Mouse (Mus musculus) heart, adult 18-20 months (tissue): ENCODE results near the gene Bcor. TPM values are rescaled to one million over a fixed set of nuclear protein-coding genes. Genes with fewer than 3 reads are reported as not detected.

Source experiments
- DNase-seq, 2 experiments: peaks; one replicate each; pipeline ENCODE4 v3.0.0; 2021 to 2022; ENCODE audit warnings: mixed read lengths in 1 of 2
- total RNA-seq, 2 experiments: library from RNA; stranded (reverse); gene quantifications; 2 replicates each; pipeline ENCODE4 v1.2.3; 2021

Bcor gene
- total RNA-seq, 2 experiments from 2014 or later: 16.7 to 20.5 TPM

DNA sequence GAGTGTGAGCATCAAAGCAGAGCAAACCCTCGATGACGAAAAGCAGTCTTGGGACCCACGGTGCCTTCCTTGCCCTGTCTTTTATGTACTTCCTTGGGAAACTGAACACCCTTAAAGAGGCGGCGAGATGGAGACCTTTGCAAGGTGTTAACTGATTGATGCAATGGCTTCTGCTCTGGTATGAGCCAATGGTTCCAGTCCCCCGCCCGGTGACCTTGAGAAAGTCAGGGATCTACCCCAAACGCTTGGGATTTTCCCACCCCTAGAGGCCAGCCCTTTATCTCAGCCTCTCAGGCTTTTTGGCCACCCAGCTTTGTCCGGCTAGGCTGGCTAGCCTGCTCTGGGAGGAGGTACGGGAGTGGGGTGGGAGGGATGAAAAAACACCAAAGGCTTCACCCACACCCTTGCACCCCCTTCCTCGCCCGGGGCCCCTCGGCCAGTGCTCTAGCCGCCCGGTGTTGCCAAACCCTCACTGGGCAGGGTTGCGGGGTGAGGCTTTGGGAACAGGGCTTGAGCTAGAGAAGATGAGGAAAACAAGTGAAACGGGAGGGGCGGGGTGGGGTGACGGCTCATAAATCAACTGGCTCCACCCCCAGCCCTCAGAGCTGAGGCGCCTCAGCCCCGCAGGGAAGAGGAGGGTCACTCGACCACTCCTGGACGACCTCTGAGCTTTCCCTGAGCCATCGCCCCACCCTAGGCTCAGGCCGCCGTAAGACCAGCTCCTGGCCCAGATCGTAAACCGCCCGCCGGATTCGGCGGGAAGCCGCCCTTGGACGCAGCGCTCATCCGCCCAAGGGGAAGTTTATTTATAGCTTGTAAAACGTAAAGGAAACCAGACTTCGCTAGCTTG, 154.7 kb downstream of the Bcor start:
- peak; percentile 69 to 81 for DNase-seq

DNA sequence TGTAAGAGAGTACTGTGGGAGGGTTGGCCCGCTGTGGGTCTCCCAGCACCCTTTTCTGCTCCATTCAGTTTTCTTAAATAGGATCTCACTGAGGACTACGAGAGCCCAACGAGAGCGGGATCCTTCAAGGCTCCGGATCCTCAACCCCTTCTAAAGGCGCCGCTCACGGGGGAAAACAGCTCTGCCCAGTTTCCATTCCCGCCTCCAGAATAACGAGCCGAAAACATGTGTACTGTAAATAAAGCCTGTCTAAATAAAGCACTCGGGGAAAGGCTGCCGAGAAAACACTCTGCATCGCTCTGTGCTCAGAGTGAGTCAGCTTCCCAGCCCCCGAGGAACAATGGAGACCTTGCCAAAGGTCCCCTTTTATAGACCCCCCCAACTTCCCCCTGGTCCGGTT, 155.7 kb downstream of the Bcor start:
- DNase-seq: peak; percentile 38 to 43

DNA sequence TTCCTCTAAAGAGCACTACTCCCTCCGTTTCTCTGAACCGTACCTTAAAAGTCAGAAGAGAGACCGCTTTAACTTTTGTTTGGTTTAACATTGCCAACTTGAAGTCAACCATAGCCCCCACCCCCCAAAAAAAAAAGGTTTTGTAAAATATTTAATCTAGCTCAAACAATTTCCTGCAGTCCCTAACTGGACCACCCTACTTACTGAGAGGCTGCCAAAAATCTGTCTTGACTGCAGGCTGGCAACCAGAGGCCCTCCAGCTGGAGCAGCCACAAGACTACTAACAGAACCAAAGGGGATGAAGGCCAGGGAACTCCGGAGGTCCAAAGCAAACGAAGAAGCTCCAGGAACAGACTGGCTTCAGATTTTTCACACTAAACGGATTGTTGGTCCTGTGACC, 156.2 kb downstream of the Bcor start:
- no peak for DNase-seq

DNA sequence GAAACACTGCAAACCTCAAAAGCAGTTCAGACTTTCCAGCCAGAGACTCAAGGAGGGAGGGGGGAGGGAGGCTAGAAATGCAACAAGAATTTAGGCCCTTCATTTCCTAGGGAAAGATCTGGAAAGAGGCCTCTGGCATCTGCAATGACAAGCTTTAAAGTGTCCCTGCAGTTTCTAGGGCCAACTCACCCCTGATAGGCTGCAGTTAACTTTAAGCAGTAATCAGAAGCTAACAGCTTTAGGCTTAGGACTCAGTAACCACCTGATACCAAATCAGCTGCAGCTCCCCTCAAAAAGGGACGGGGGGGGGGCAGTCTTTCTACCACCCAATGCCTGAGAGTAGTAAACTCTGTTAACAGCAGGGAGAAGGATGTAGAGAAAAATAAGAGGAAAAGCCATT, 156.6 kb downstream of the Bcor start:
- DNase-seq: no peak

DNA sequence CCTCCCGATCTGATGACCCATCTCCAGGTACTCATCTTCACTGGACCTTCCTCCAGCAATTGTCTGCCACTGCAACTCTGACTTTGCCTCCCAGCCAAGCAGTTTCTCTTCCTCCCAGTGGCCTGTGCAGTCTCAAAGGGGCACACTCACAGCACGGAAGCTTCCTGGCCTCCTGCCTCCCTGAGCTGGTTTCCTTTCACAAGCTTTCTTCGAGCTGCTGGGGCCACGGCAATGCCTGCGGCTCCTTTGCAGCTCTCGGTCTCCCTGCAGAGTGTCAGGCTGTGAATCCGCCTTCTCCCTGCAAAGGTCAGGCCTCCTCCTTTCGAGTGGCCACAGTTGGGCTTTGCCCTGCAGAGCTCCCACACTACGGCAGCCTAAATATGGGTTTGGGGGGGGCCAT, 157.0 kb downstream of the Bcor start:
- peak; percentile 16 to 17 for DNase-seq

DNA sequence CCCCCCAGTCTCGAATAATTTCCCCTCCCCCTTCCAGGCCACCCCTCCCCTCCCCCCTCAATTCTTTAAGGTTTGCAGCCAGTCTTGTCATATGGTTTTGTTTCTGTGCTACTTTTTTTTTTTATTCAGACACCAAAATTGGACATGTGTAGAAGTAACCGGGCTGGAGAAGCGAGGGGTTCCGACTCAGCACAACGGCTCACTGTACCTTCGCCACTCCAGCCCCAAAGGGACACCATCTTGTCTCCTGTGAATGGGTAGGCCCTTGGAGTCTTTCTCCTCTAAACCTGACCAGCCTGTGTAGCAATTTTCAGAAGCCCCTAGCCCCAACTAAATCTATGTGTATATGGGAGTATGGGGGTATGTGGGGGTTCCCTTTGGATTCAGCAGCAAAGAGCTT, 157.6 kb downstream of the Bcor start:
- no peak for DNase-seq

DNA sequence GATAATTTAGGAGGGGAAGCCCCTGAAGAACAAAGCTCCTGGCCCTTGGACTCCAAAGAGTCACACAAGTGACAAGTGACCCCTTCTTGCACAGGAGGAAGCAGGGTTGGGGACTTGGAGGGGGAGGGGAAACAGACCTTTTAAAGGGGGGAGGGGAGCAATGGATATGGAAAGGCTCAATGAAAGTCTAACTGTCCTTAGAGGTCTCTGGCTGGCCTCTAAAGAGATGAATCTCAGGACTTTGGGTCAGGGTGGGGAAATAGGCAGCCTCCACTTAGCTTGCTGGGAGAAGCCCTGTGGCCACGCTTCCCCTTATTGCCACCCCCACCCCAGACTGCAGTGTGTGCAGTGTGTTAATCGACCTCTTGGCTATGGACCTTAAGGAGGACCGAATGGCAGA, 158.2 kb downstream of the Bcor start:
- no peak for DNase-seq

DNA sequence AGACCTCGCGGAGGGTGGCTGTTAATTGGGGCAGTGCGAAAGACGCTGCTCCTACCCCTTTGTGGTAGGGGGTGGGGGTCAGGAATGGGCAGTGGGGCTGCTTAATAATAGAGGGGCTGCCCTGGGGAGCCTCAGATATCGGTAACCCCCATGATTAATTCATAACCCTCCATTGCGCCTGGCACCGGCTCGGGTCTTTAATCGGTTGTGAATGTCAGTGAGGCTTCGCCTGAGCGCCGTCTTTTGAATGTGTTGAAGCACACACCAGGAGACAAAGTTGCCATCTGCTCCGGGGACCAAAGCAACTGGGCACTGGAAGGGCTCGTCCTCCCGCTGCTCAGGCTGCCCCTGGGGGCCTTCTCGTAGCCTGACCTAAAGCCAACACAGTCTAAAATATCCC, 158.8 kb downstream of the Bcor start:
- DNase-seq: no peak

DNA sequence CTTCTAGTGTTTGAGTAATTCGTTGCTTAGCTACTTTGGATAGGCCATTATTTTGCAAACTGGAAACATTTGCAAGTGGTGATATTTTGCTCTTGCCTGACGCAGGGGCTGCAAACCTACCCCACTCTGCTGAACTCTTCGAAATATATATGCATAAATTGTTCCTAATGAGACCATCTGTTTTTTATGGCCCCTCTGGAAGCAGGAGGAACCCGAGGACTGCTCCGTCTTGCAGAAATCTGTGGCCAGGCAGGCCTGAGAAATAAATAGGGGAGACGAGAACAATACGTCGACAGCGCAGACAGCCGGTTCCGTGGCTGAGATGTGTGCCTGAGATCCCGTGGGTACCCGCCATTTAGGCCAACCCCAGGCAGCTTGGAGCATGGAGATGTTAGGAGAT, 159.5 kb downstream of the Bcor start:
- no peak for DNase-seq

DNA sequence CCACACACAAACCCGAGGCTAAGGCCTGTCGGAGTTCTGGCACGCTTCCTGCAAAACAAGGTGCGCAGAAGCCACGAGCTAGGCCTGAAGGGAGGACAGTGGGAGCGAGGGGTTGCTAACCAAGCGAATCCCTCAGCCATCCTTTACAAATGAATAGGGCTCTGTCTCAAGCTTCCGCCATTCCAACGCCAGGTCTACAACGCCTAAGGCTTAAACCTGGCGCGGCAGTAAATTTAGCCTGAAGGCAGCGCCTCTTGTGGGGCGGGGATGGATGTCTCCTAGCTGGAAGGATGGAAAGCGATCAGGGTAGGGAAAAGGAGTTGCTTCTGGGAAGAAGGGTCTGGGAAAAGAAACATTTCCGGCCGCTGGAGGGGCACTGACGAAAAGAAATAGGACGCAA, 160.2 kb downstream of the Bcor start:
- no peak for DNase-seq

DNA sequence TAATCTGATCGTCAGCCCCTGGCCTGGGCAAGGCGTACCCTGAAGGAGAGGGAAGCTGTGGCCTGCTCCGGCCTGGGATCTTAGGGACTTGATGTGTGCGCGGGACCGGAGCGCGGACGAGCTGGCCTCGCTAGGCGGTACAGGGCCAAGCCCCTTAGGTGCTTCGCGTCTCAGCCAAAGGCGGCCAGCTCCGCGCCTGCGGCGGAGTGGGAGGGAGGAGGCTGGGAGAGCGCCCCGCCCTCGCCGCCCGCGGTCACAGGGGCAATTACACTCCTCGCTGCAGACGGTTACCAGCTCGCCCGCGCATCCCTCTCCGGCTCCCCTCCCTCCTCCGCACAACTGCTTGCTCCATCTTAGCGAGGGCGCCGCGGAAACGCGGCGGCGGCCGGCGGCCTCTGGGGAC, 161.2 kb downstream of the Bcor start:
- peak; percentile 57 to 76 for DNase-seq

DNA sequence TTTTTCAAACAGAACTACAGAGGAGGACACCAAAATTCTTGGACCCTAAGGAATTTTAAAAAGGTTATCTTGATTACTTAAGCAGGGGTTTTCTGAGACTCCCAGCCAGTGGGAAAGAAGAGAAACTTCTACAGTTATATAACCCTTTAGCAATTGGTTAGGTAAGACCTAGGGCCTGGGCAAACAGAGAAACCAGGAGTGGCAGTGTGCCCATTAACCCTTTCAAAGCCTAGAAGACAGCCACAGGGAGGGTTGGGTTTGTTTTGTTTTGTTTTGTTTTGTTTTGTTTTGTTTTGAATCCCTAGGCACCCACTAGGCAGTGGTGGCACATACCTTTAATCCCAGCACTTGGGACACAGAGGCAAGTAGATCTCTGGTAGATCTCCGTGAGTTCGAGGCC, 163.3 kb downstream of the Bcor start:
- DNase-seq: no peak

DNA sequence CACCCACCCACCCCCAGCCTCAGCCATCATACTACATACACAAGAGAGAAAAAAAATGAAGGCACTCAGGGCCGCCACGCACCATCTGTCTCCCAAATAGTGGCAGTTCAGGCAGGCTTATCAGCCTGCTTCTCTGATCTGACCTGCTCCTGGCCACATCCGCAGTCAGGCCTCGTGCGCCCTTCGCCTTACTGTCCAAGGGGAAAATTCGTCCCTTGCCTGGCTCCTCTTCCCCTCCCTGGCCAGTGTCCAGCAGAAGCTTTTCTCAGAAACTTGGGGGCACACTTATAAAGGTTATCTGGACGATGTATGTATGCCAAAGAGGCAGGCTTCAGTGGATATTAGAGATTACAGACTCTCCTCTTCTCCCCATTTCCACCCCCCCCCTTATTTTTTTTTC, 163.7 kb downstream of the Bcor start:
- DNase-seq: no peak

DNA sequence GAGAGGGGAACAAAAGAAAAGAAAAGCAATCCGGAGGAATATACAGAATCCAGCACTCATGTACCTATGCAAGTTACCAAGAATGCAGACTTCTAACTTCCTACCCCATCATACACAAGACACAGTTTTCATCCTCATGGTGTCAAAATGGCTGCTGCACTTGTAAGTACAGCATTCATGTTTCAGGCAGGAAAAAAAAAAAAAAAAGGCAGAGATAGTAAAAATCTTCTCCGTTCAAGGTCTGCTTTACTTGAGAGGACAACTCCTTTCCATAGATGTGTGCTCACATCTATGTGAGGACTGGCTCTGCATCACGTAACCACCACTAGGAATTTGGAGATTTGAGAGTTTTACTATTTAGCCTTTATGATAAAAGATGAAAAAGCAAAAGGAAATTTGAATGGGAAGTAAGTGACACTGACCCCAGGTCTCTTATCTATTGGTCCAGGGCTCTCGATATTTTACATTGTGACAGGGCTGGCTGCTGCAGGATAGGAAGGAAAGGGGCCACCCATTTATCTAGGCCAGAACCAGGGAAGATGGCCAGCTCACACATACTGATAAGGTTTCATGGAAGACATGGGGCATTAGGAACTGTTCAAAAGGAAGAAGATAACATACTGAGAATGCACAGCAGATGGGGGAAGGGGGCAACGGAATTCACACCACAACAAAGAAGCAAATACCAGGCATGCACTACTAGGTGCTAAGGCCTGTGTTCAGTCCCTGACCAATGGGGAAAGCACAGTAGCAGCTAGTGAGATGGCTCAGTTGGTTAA, 166.3 kb downstream of the Bcor start:
- DNase-seq: no peak

DNA sequence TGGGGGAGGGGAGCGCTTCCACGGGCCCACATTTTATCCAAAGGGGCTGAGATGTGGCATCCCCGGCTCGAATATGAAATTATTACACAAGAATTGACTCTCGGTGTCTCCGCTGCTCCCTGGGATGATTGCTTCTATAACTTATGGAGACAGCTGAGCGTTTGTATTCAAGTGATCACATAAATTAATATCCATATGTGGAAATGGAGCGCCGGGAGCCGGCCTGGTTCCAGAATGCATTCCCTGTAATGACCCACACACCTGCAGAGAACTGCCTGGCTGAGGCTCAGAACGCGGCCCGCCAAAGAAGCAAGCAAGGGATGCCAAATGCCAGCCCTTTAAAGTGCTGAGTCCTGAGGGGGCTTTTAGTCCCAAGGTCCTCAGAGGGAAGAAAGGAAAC, 170.7 kb downstream of the Bcor start:
- no peak for DNase-seq

DNA sequence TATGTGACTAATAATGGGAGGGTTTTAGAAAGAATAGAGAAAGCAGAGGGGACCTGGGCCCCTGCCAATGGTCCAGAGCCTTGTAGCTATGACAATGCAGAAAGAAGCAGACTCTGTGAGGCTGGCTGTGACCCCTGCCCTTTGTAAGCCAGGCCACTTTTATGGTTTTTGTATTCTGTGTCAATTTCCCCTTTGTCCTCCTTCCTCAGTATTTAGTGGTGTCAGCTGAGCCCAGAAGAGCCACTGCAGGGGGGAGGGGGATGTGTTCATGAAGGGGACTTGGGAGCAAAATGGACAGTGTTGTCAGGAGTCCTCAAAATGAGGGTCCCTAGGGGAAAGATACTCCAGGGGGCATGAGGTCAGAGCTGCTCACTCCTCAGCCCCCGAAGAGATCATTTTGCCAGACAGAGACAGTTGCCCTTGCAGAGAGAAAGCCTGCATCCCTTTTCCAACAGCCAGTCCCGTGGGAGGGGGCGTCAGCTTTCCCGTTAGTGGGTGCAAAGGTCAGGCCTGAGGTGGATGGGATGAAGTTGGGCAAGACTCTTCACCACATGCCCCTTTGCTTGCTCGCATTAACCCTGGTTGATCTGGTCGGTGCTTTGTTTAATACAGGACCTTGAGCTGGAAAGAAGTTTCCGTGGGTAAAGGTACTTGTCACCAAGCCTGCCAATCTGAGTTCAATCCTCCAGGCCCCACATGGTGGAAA, 171.8 kb downstream of the Bcor start:
- DNase-seq: no peak

DNA sequence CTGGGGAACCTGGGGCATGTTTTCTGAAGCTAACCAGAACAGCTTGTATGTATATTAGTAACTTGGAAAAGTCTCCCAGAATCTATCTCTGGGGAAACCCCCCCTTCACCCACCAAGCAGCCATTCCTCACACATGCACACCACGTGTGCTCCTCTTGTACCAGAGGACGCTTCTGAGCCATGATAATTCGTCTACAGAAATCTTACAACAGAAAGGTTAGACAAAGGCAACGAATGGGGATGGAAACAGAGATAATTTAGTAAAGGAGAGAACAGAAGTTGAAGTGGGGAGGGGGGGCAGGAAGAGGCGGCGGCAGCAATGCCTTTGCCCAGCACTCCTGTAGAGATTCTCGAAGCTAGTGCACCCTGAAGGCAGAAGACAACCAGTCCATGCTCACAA, 172.6 kb downstream of the Bcor start:
- no peak for DNase-seq
